Mouse (Mus musculus): ENCODE measurements around the gene Abcc5.

GRCm38 (mm10) chr16:20359643-20360295, 66.4 kb downstream of the Abcc5 start:
- no peak for TF ChIP-seq CTCF (IDR thresholded peaks at IDR 0.05; ENCODE audit: low read depth)
- TF ChIP-seq EP300 (IDR thresholded peaks at IDR 0.05; ENCODE audit: low read depth) = no peak
